Mouse (Mus musculus) gastrocnemius, adult 2 months (tissue): ENCODE measurements around the gene Polr1c. TPM values are rescaled to one million over a fixed set of nuclear protein-coding genes. Genes with fewer than 3 reads are reported as not detected.

Experiments used
- DNase-seq: peaks from one replicate; pipeline ENCODE4 v3.0.0; 2022
- H3K27ac ChIP-seq: fragments of 200-600 bp; 2 replicates; pipeline ENCODE4 v1.8.1; 2022; ENCODE audit warnings: mild to moderate bottlenecking
- H3K4me3 ChIP-seq: fragments of 200-600 bp; 2 replicates; pipeline ENCODE4 v1.8.1; 2022; ENCODE audit warnings: mild to moderate bottlenecking, moderate library complexity
- CTCF ChIP-seq: fragments of 200-600 bp; IDR thresholded peaks from 2 replicates; pipeline ENCODE4 v1.8.1; 2022; ENCODE audit warnings: antibody characterized with exemption, mild to moderate bottlenecking, moderate library complexity
- intact Hi-C: fragments of 180-260 bp; cut with DNase I; formaldehyde crosslinking; loops from one replicate; pipeline ENCODE4 v1.15.1; 2025
- long read RNA-seq, 2 experiments: library from polyadenylated mRNA; stranded (forward); transcript quantifications; one replicate each; pipeline ENCODE4 v2.0.0; 2021
- total RNA-seq, 2 experiments: library from RNA; stranded (reverse); gene quantifications; 2 replicates each; pipeline ENCODE4 v1.2.3; 2021

Polr1c gene
- 10 to 100 TPM; 13.7 to 14.5 TPM for total RNA-seq
- long read RNA-seq, experiment 1, transcript Polr1c-201 (9 exons, 1,314 nt), result major isoform, 8 of 9 reads
- long read RNA-seq, experiment 1, partial matches to known transcripts, result 0 of 9 reads
- long read RNA-seq, experiment 1, other reads (novel, unspliced or antisense), result 1 of 9 reads
- long read RNA-seq, experiment 2, transcript Polr1c-201 (9 exons, 1,314 nt), result major isoform, 17 of 19 reads
- long read RNA-seq, experiment 2, partial matches to known transcripts, result 1 of 19 reads
- long read RNA-seq, experiment 2, other reads (novel, unspliced or antisense), result 1 of 19 reads

GRCm38 (mm10) chr17:46247512-46248188, at the start of gene Polr1c, which contains the start of gene Yipf3:
Polr1c (minus strand) TSS chr17:46248054.
Yipf3 (plus strand) TSS chr17:46248080.
- intact Hi-C loops, result loop anchor here (2.0 kb wide), 1 partner anchor 33 kb away; no protein-coding TSS in a partner anchor
- peak; percentile 97 for DNase-seq
- no peak for TF ChIP-seq CTCF
- H3K27ac ChIP-seq, result peak within 1 kb of the TSS; percentile 97
- peak within 1 kb of the TSS; percentile 99 for H3K4me3 ChIP-seq

GRCm38 (mm10) chr17:46297028-46297363, 49.1 kb upstream of the Polr1c start:
- no peak overlapping the region for H3K27ac ChIP-seq
- TF ChIP-seq CTCF, result no peak
- intact Hi-C loops, result no loop called here

GRCm38 (mm10) chr17:46296601-46297000, 48.7 kb upstream of the Polr1c start:
- intact Hi-C loops, result no loop called here
- DNase-seq, result no peak
- no peak overlapping the region for H3K4me3 ChIP-seq
- H3K27ac ChIP-seq, result no peak overlapping the region
- no peak for TF ChIP-seq CTCF

More at GRCm38 (mm10) chr17:46297028-46297363, 49.1 kb upstream of the Polr1c start:
- no peak for DNase-seq
- peak overlapping the region; percentile 78 for H3K4me3 ChIP-seq

GRCm38 (mm10) chr17:46287678-46288095, 39.8 kb upstream of the Polr1c start:
- intact Hi-C loops, result no loop called here
- DNase-seq, result peak; percentile 62
- peak overlapping the region; percentile 67 for H3K27ac ChIP-seq
- no peak for TF ChIP-seq CTCF
- H3K4me3 ChIP-seq, result no peak overlapping the region

- Histone ChIP-seq H3K4me3 (no peak overlapping the region), H3K27ac (no peak overlapping the region)
- intact Hi-C loops, result no loop called here
- DNase-seq, result no peak
- TF ChIP-seq CTCF, result no peak
These were observed 37.6 kb upstream of the Polr1c start for GRCm38 (mm10) chr17:46285407-46285806.

- intact Hi-C loops, result no loop called here
- Histone ChIP-seq H3K27ac (peak overlapping the region; percentile 40; the same call in 1 of the 2 replicates), H3K4me3 (no peak overlapping the region)
- TF ChIP-seq CTCF, result no peak
- peak; percentile 27 for DNase-seq
These were observed 36.8 kb upstream of the Polr1c start for GRCm38 (mm10) chr17:46284653-46285052.

GRCm38 (mm10) chr17:46283911-46284310, 36.1 kb upstream of the Polr1c start:
- DNase-seq, result no peak
- Histone ChIP-seq H3K27ac (no peak overlapping the region), H3K4me3 (no peak overlapping the region)
- TF ChIP-seq CTCF, result no peak
- intact Hi-C loops, result no loop called here

GRCm38 (mm10) chr17:46283140-46283539, 35.3 kb upstream of the Polr1c start:
- Histone ChIP-seq H3K4me3 (peak overlapping the region; percentile 75), H3K27ac (peak overlapping the region; percentile 92)
- no peak for TF ChIP-seq CTCF
- no peak for DNase-seq
- intact Hi-C loops, result no loop called here

- peak within 1 kb of the TSS; percentile 75 for H3K4me3 ChIP-seq
- intact Hi-C loops, result no loop called here
- H3K27ac ChIP-seq, result peak within 1 kb of the TSS; percentile 92
- peak; percentile 92 for DNase-seq
- TF ChIP-seq CTCF, result no peak
These were observed 34.7 kb upstream of the Polr1c start, which contains the start of gene Tjap1 for GRCm38 (mm10) chr17:46282483-46283123. Tjap1 (minus strand) TSS chr17:46283026.

- intact Hi-C loops, result no loop called here
- H3K27ac ChIP-seq, result peak overlapping the region; percentile 88
- H3K4me3 ChIP-seq, result peak overlapping the region; percentile 23; the same call in 1 of the 2 replicates
- TF ChIP-seq CTCF, result no peak
- peak; percentile 31 for DNase-seq
These were observed 30.3 kb upstream of the Polr1c start for GRCm38 (mm10) chr17:46278011-46278765.

GRCm38 (mm10) chr17:46277586-46277985, 29.7 kb upstream of the Polr1c start:
- peak overlapping the region; percentile 13 for H3K4me3 ChIP-seq
- peak; percentile 57 for DNase-seq
- no peak for TF ChIP-seq CTCF
- H3K27ac ChIP-seq, result peak overlapping the region; percentile 88
- intact Hi-C loops, result no loop called here

GRCm38 (mm10) chr17:46275506-46275905, 27.7 kb upstream of the Polr1c start:
- no peak for DNase-seq
- Histone ChIP-seq H3K27ac (peak overlapping the region; percentile 88), H3K4me3 (no peak overlapping the region)
- intact Hi-C loops, result no loop called here
- no peak for TF ChIP-seq CTCF
